Mouse (Mus musculus) adrenal gland, adult 18-20 months (tissue): ENCODE measurements around the gene Ppp3ca. TPM values are rescaled to one million over a fixed set of nuclear protein-coding genes. Genes with fewer than 3 reads are reported as not detected.

Source experiments
- DNase-seq, 2 experiments: peaks; one replicate each; pipeline ENCODE4 v3.0.0; 2021 to 2022; ENCODE audit warnings: low spot score in 2 of 2
- total RNA-seq, 2 experiments: library from RNA; stranded (reverse); gene quantifications; 1 replicate in 1 of 2; 2 replicates in 1 of 2; pipeline ENCODE4 v1.2.3; 2021

Gene Ppp3ca
- total RNA-seq, 2 experiments from 2014 or later, result 30.4 to 49.0 TPM

GRCm38 (mm10) chr3:136721241-136721640 is 51.3 kb downstream of the Ppp3ca start:
- no peak for DNase-seq

- DNase-seq, result no peak
Measured at GRCm38 (mm10) chr3:136721804-136722427, 52.0 kb downstream of the Ppp3ca start.

- DNase-seq, result no peak
Measured at GRCm38 (mm10) chr3:136722493-136722892, 52.6 kb downstream of the Ppp3ca start.

GRCm38 (mm10) chr3:136725311-136726156 is 55.6 kb downstream of the Ppp3ca start:
- peak; percentile 15 to 32 for DNase-seq

GRCm38 (mm10) chr3:136727877-136728276 is 58.0 kb downstream of the Ppp3ca start:
- DNase-seq, result no peak

- no peak for DNase-seq
Measured at GRCm38 (mm10) chr3:136729978-136730377, 60.1 kb downstream of the Ppp3ca start.

GRCm38 (mm10) chr3:136731579-136731978 is 61.7 kb downstream of the Ppp3ca start:
- no peak for DNase-seq

GRCm38 (mm10) chr3:136736021-136736420 is 66.1 kb downstream of the Ppp3ca start:
- no peak for DNase-seq

- no peak for DNase-seq
Measured at GRCm38 (mm10) chr3:136736773-136737298, 66.9 kb downstream of the Ppp3ca start.

GRCm38 (mm10) chr3:136738474-136738873 is 68.5 kb downstream of the Ppp3ca start:
- DNase-seq, result no peak

GRCm38 (mm10) chr3:136738914-136739313 is 69.0 kb downstream of the Ppp3ca start:
- DNase-seq, result no peak

GRCm38 (mm10) chr3:136741659-136742058 is 71.7 kb downstream of the Ppp3ca start:
- DNase-seq, result no peak

- no peak for DNase-seq
Measured at GRCm38 (mm10) chr3:136742258-136743057, 72.5 kb downstream of the Ppp3ca start.

GRCm38 (mm10) chr3:136744295-136744897 is 74.5 kb downstream of the Ppp3ca start:
- no peak for DNase-seq

GRCm38 (mm10) chr3:136745456-136745855 is 75.5 kb downstream of the Ppp3ca start:
- no peak for DNase-seq

GRCm38 (mm10) chr3:136748761-136749476 is 79.0 kb downstream of the Ppp3ca start:
- no peak for DNase-seq

GRCm38 (mm10) chr3:136749477-136749797 is 79.5 kb downstream of the Ppp3ca start:
- no peak for DNase-seq

- no peak for DNase-seq
Measured at GRCm38 (mm10) chr3:136749951-136750350, 80.0 kb downstream of the Ppp3ca start.

- DNase-seq, result no peak
Measured at GRCm38 (mm10) chr3:136752126-136752716, 82.3 kb downstream of the Ppp3ca start.

GRCm38 (mm10) chr3:136756137-136756536 is 86.2 kb downstream of the Ppp3ca start:
- no peak for DNase-seq
